Mouse (Mus musculus) lung, embryonic 16.5 days (tissue): ENCODE measurements around the gene Serpinh1. TPM values are rescaled to one million over a fixed set of nuclear protein-coding genes. Genes with fewer than 3 reads are reported as not detected.

Experiments
- ATAC-seq: fragments of 200-750 bp; cut with Nextera tagmentation; 2 replicates; pipeline ENCODE4 v1.8.0; 2017; ENCODE audit warnings: low read depth, mild to moderate bottlenecking, moderate library complexity
- H3K27ac ChIP-seq: fragments of 300-500 bp; sonication (generic); 2 replicates; pipeline ENCODE4 v1.5.1; 2014; ENCODE audit warnings: mild to moderate bottlenecking, control low read depth, low read length
- H3K27me3 ChIP-seq: fragments of 300-500 bp; sonication (generic); 2 replicates; pipeline ENCODE4 v1.6.1; 2014; ENCODE audit warnings: low read depth, low read length, mixed read lengths; ENCODE audit not compliant: control insufficient read depth, insufficient read depth
- H3K36me3 ChIP-seq: fragments of 300-500 bp; sonication (generic); 2 replicates; pipeline ENCODE4 v1.6.1; 2014; ENCODE audit warnings: low read length; ENCODE audit not compliant: control insufficient read depth, insufficient read depth
- H3K4me1 ChIP-seq: fragments of 300-500 bp; sonication (generic); replicated peaks from 2 replicates; pipeline ENCODE4 v1.6.1; 2014; ENCODE audit warnings: low read length, mixed read lengths; ENCODE audit not compliant: control insufficient read depth, insufficient read depth
- H3K4me2 ChIP-seq: fragments of 300-500 bp; sonication (generic); 2 replicates; pipeline ENCODE4 v1.6.1; 2014; ENCODE audit warnings: low read depth, low read length, control low read depth
- H3K4me3 ChIP-seq: fragments of 300-500 bp; sonication (generic); 2 replicates; pipeline ENCODE4 v1.5.1; 2014; ENCODE audit warnings: mild to moderate bottlenecking, low read length, control low read depth
- H3K9ac ChIP-seq: fragments of 300-500 bp; sonication (generic); 2 replicates; pipeline ENCODE4 v1.6.1; 2014; ENCODE audit warnings: low read length, control low read depth
- H3K9me3 ChIP-seq: fragments of 300-500 bp; sonication (generic); 2 replicates; pipeline ENCODE4 v1.6.1; 2016; ENCODE audit warnings: low read length; ENCODE audit not compliant: control insufficient read depth
- WGBS: fragments of 180-500 bp; shearing (Covaris S2); extraction: QIAGEN DNeasy Blood & Tissue Kit; methylation state at CpG from one replicate; pipeline ENCODE4 v1.1.7; 2014; 5-methylcytosine and 5-hydroxymethylcytosine counted together
- polyA plus RNA-seq: library from polyadenylated mRNA; unstranded; fragments of >200 nt; fragmentation: Nextera tagmentation; extraction: Ambion mirVana; gene quantifications from 2 replicates; pipeline ENCODE4 v1.2.1, GENCODE M21; 2015

The Serpinh1 gene
- 1,678 and 1,766 TPM in 2 replicates for polyA plus RNA-seq

- ATAC-seq: peak; percentile 86
- WGBS: under 1% methylated on average over 34 of the region's 35 CpGs
- Histone ChIP-seq H3K4me3 (peak within 1 kb of the TSS; percentile 73), H3K36me3 (peaks cover 17% of the 10 kb centered on the region), H3K4me1 (peaks cover 61% of the 10 kb centered on the region), H3K9ac (peak within 1 kb of the TSS; percentile 96), H3K27ac (peak within 1 kb of the TSS; percentile 100), H3K4me2 (peak within 1 kb of the TSS; percentile 95), H3K9me3 (no peaks in the 10 kb centered on the region), H3K27me3 (no peaks in the 10 kb centered on the region)
These were observed at the start of gene Serpinh1 for GRCm38 (mm10) chr7:99352526-99353400. Serpinh1 (minus strand) TSS chr7:99353239.

- H3K27me3 ChIP-seq: no peaks in the 10 kb centered on the region
- 67% methylated on average over 6 of the region's 6 CpGs for WGBS
- H3K4me3 ChIP-seq: no peak overlapping the region
- H3K36me3 ChIP-seq: 0 out of 2 replicates have a peak, but pooled peaks cover 2% of the 10 kb centered on the region
- peaks cover 13% of the 10 kb centered on the region for H3K4me1 ChIP-seq
- no peak overlapping the region for H3K9ac ChIP-seq
- H3K4me2 ChIP-seq: no peak overlapping the region
- ATAC-seq: no peak
- no peaks in the 10 kb centered on the region for H3K9me3 ChIP-seq
- H3K27ac ChIP-seq: no peak overlapping the region
These were observed 49.4 kb upstream of the Serpinh1 start for GRCm38 (mm10) chr7:99402477-99402876.

- Histone ChIP-seq H3K36me3 (0 out of 2 replicates have a peak, but pooled peaks cover 2% of the 10 kb centered on the region), H3K9ac (no peak overlapping the region), H3K9me3 (no peaks in the 10 kb centered on the region), H3K27me3 (no peaks in the 10 kb centered on the region), H3K4me3 (no peak overlapping the region), H3K4me2 (0 out of 2 replicates have a peak overlapping the region, but pooled peaks have one; percentile 26), H3K27ac (peak overlapping the region; percentile 20; the same call in 1 of the 2 replicates), H3K4me1 (peaks cover 13% of the 10 kb centered on the region)
- WGBS: 38% methylated on average over 8 of the region's 8 CpGs
- ATAC-seq: peak; percentile 73
These were observed 48.3 kb upstream of the Serpinh1 start for GRCm38 (mm10) chr7:99401373-99401772.

GRCm38 (mm10) chr7:99396994-99397659 lies 44.1 kb upstream of the Serpinh1 start:
- 56% methylated on average over 11 of the region's 11 CpGs for WGBS
- Histone ChIP-seq H3K4me3 (no peak overlapping the region), H3K4me2 (no peak overlapping the region), H3K9me3 (no peaks in the 10 kb centered on the region), H3K27ac (no peak overlapping the region), H3K27me3 (no peaks in the 10 kb centered on the region), H3K36me3 (0 out of 2 replicates have a peak, but pooled peaks cover 2% of the 10 kb centered on the region), H3K9ac (no peak overlapping the region), H3K4me1 (peaks cover 11% of the 10 kb centered on the region)
- ATAC-seq: no peak

GRCm38 (mm10) chr7:99395908-99396616 lies 43.0 kb upstream of the Serpinh1 start:
- H3K36me3 ChIP-seq: 0 out of 2 replicates have a peak, but pooled peaks cover 2% of the 10 kb centered on the region
- no peak overlapping the region for H3K9ac ChIP-seq
- no peak for ATAC-seq
- no peaks in the 10 kb centered on the region for H3K9me3 ChIP-seq
- no peak overlapping the region for H3K27ac ChIP-seq
- no peaks in the 10 kb centered on the region for H3K27me3 ChIP-seq
- peaks cover 6% of the 10 kb centered on the region; the same call in 1 of the 2 replicates for H3K4me1 ChIP-seq
- WGBS: 61% methylated on average over 11 of the region's 11 CpGs
- H3K4me2 ChIP-seq: no peak overlapping the region
- H3K4me3 ChIP-seq: no peak overlapping the region

GRCm38 (mm10) chr7:99395385-99395784 lies 42.3 kb upstream of the Serpinh1 start:
- no peak for ATAC-seq
- Histone ChIP-seq H3K27me3 (no peaks in the 10 kb centered on the region), H3K36me3 (0 out of 2 replicates have a peak, but pooled peaks cover 2% of the 10 kb centered on the region), H3K4me1 (peaks cover 6% of the 10 kb centered on the region; the same call in 1 of the 2 replicates), H3K4me2 (no peak overlapping the region), H3K4me3 (no peak overlapping the region), H3K9ac (no peak overlapping the region), H3K9me3 (no peaks in the 10 kb centered on the region), H3K27ac (no peak overlapping the region)
- WGBS: 78% methylated on average over 4 of the region's 4 CpGs

- H3K27ac ChIP-seq: no peak overlapping the region
- 66% methylated on average over 13 of the region's 13 CpGs for WGBS
- H3K9me3 ChIP-seq: no peaks in the 10 kb centered on the region
- H3K4me3 ChIP-seq: no peak overlapping the region
- no peaks in the 10 kb centered on the region for H3K27me3 ChIP-seq
- no peaks in the 10 kb centered on the region for H3K36me3 ChIP-seq
- ATAC-seq: no peak
- peaks cover 7% of the 10 kb centered on the region for H3K4me1 ChIP-seq
- no peak overlapping the region for H3K9ac ChIP-seq
- no peak overlapping the region for H3K4me2 ChIP-seq
These were observed 40.8 kb upstream of the Serpinh1 start for GRCm38 (mm10) chr7:99393711-99394325.

- ATAC-seq: no peak
- H3K4me1 ChIP-seq: peaks cover 10% of the 10 kb centered on the region
These were observed 39.7 kb upstream of the Serpinh1 start for GRCm38 (mm10) chr7:99392696-99393095.

More at GRCm38 (mm10) chr7:99392696-99393095, 39.7 kb upstream of the Serpinh1 start:
- H3K36me3 ChIP-seq: no peaks in the 10 kb centered on the region
- no peak overlapping the region for H3K4me3 ChIP-seq
- no peak overlapping the region for H3K4me2 ChIP-seq
- H3K9ac ChIP-seq: no peak overlapping the region
- no peak overlapping the region for H3K27ac ChIP-seq
- no peaks in the 10 kb centered on the region for H3K27me3 ChIP-seq
- 50% methylated on average over 2 of the region's 2 CpGs for WGBS
- no peaks in the 10 kb centered on the region for H3K9me3 ChIP-seq
